Mouse (Mus musculus) intestine, embryonic 16.5 days (tissue): Measurements from ENCODE around the gene Uqcc3. TPM values are rescaled to one million over a fixed set of nuclear protein-coding genes. Genes with fewer than 3 reads are reported as not detected.
"Not testable (repeated sequence)": the region's sequence is repeated elsewhere in the genome, so short reads cannot be mapped to it uniquely, and the experiment has no call there.

Experiments
- ATAC-seq: fragments of 200-750 bp; cut with Nextera tagmentation; 2 replicates; pipeline ENCODE4 v1.8.0; 2017; ENCODE audit warnings: moderate TSS enrichment, moderate library complexity
- H3K27ac ChIP-seq: fragments of 300-500 bp; sonication (generic); 2 replicates; pipeline ENCODE4 v1.5.1; 2014; ENCODE audit warnings: mild to moderate bottlenecking, low read length
- H3K27me3 ChIP-seq: fragments of 300-500 bp; sonication (generic); replicated peaks from 2 replicates; pipeline ENCODE4 v1.6.1; 2014; ENCODE audit warnings: low read length, control low read depth, mixed read lengths; ENCODE audit not compliant: control insufficient read depth, insufficient read depth
- H3K36me3 ChIP-seq: fragments of 300-500 bp; sonication (generic); 2 replicates; pipeline ENCODE4 v1.6.1; 2014; ENCODE audit warnings: low read length, control low read depth; ENCODE audit not compliant: control insufficient read depth, insufficient read depth
- H3K4me1 ChIP-seq: fragments of 300-500 bp; sonication (generic); 2 replicates; pipeline ENCODE4 v1.6.1; 2014; ENCODE audit warnings: low read length, control low read depth, mixed read lengths; ENCODE audit not compliant: control insufficient read depth, insufficient read depth
- H3K4me2 ChIP-seq: fragments of 300-500 bp; sonication (generic); 2 replicates; pipeline ENCODE4 v1.6.1; 2014; ENCODE audit warnings: low read depth, low read length, control low read depth
- H3K4me3 ChIP-seq: fragments of 300-500 bp; sonication (generic); 2 replicates; pipeline ENCODE4 v1.5.1; 2014; ENCODE audit warnings: mild to moderate bottlenecking, low read length
- H3K9ac ChIP-seq: fragments of 300-500 bp; sonication (generic); 2 replicates; pipeline ENCODE4 v1.6.1; 2014; ENCODE audit warnings: low read depth, low read length
- H3K9me3 ChIP-seq: fragments of 300-500 bp; sonication (generic); 2 replicates; pipeline ENCODE4 v1.6.1; 2016; ENCODE audit warnings: low read length, control low read depth; ENCODE audit not compliant: control insufficient read depth
- WGBS: fragments of 180-500 bp; shearing (Covaris S2); extraction: QIAGEN DNeasy Blood & Tissue Kit; methylation state at CpG from one replicate; pipeline ENCODE4 v1.1.7; 2014; 5-methylcytosine and 5-hydroxymethylcytosine counted together
- polyA plus RNA-seq: library from polyadenylated mRNA; unstranded; fragments of >200 nt; fragmentation: Nextera tagmentation; extraction: Ambion mirVana; gene quantifications from 2 replicates; pipeline ENCODE4 v1.2.1, GENCODE M21; 2015

Gene Uqcc3
- polyA plus RNA-seq, 1 experiment from 2014 or later, result 60.7 TPM

GRCm38 (mm10) chr19:8886916-8887584, 6.3 kb upstream of the Uqcc3 start:
- Histone ChIP-seq H3K4me1 (peaks cover 5% of the 10 kb centered on the region; the same call in 1 of the 2 replicates), H3K9me3 (no peaks in the 10 kb centered on the region), H3K27ac (peak overlapping the region; percentile 79; the same call in 1 of the 2 replicates), H3K27me3 (no peaks in the 10 kb centered on the region), H3K4me3 (no peak overlapping the region; the same call in 1 of the 2 replicates), H3K4me2 (no peak overlapping the region), H3K9ac (peak overlapping the region; percentile 81; the same call in 1 of the 2 replicates), H3K36me3 (peaks cover 4% of the 10 kb centered on the region)
- WGBS, result 53% methylated on average over 1 of the region's 1 CpGs
- no peak for ATAC-seq

GRCm38 (mm10) chr19:8883616-8884015, 2.9 kb upstream of the Uqcc3 start, which contains the start of the genes Lbhd1 and Gm49403:
Gene Lbhd1, plus strand, starts transcription at chr19:8883732.
Gene Gm49403, plus strand, starts transcription at chr19:8883930.
- no peaks in the 10 kb centered on the region for H3K27me3 ChIP-seq
- 84% methylated on average over 3 of the region's 3 CpGs for WGBS

GRCm38 (mm10) chr19:8881034-8881392, 290 bp upstream of the Uqcc3 start:
- no peak overlapping the region for H3K27ac ChIP-seq
- no peaks in the 10 kb centered on the region for H3K9me3 ChIP-seq
- WGBS, result 15% methylated on average over 3 of the region's 3 CpGs
- H3K4me1 ChIP-seq, result peaks cover 5% of the 10 kb centered on the region
- no peaks in the 10 kb centered on the region for H3K27me3 ChIP-seq
- ATAC-seq, result 0 out of 2 replicates have a peak, but pooled peaks have one; percentile 2
- H3K9ac ChIP-seq, result peak overlapping the region; percentile 89
- H3K4me2 ChIP-seq, result peak overlapping the region; percentile 85
- peak overlapping the region; percentile 85 for H3K4me3 ChIP-seq
- 0 out of 2 replicates have a peak, but pooled peaks cover 2% of the 10 kb centered on the region for H3K36me3 ChIP-seq

More at GRCm38 (mm10) chr19:8883616-8884015, 2.9 kb upstream of the Uqcc3 start, which contains the start of the genes Lbhd1 and Gm49403:
- Histone ChIP-seq H3K9ac (no peak within 1 kb of the TSS), H3K4me3 (no peak within 1 kb of the TSS), H3K27ac (no peak within 1 kb of the TSS), H3K4me1 (peaks cover 10% of the 10 kb centered on the region), H3K9me3 (no peaks in the 10 kb centered on the region), H3K4me2 (no peak within 1 kb of the TSS), H3K36me3 (no peaks in the 10 kb centered on the region)
- no peak for ATAC-seq

GRCm38 (mm10) chr19:8875031-8875430, 5.7 kb downstream of the Uqcc3 start:
- no peak overlapping the region for H3K9ac ChIP-seq
- H3K4me1 ChIP-seq, result peaks cover 14% of the 10 kb centered on the region
- H3K27ac ChIP-seq, result no peak overlapping the region
- peaks cover 9% of the 10 kb centered on the region for H3K36me3 ChIP-seq
- H3K4me3 ChIP-seq, result no peak overlapping the region
- no peak overlapping the region for H3K4me2 ChIP-seq
- WGBS, result 95% methylated on average over 7 of the region's 7 CpGs
- H3K9me3 ChIP-seq, result no peaks in the 10 kb centered on the region
- ATAC-seq, result no peak
- H3K27me3 ChIP-seq, result no peaks in the 10 kb centered on the region

GRCm38 (mm10) chr19:8872266-8872840, 8.4 kb downstream of the Uqcc3 start:
- ATAC-seq, result 0 out of 2 replicates have a peak, but pooled peaks have one; percentile 3
- Histone ChIP-seq H3K4me2 (peak overlapping the region; percentile 82), H3K36me3 (peaks cover 7% of the 10 kb centered on the region), H3K9me3 (no peaks in the 10 kb centered on the region), H3K4me3 (peak overlapping the region; percentile 98), H3K27ac (peak overlapping the region; percentile 89), H3K9ac (peak overlapping the region; percentile 98), H3K4me1 (peaks cover 10% of the 10 kb centered on the region), H3K27me3 (no peaks in the 10 kb centered on the region)
- 56% methylated on average over 10 of the region's 10 CpGs for WGBS

GRCm38 (mm10) chr19:8871267-8872186, 9.2 kb downstream of the Uqcc3 start, which contains the start of gene Ubxn1:
Gene Ubxn1, plus strand, starts transcription at chr19:8871496.
- Histone ChIP-seq H3K4me1 (peaks cover 10% of the 10 kb centered on the region), H3K27me3 (no peaks in the 10 kb centered on the region), H3K4me2 (peak within 1 kb of the TSS; percentile 82), H3K4me3 (peak within 1 kb of the TSS; percentile 98), H3K27ac (peak within 1 kb of the TSS; percentile 89), H3K9ac (peak within 1 kb of the TSS; percentile 98), H3K9me3 (no peaks in the 10 kb centered on the region), H3K36me3 (peaks cover 7% of the 10 kb centered on the region)
- WGBS, result under 1% methylated on average over 58 of the region's 59 CpGs
- peak; percentile 97 for ATAC-seq

GRCm38 (mm10) chr19:8870838-8871237, 9.9 kb downstream of the Uqcc3 start:
- peak; percentile 42 for ATAC-seq
- Histone ChIP-seq H3K4me3 (peak overlapping the region; percentile 98), H3K27ac (peak overlapping the region; percentile 75), H3K27me3 (no peaks in the 10 kb centered on the region), H3K9ac (peak overlapping the region; percentile 98), H3K4me2 (peak overlapping the region; percentile 59), H3K36me3 (peaks cover 7% of the 10 kb centered on the region), H3K9me3 (no peaks in the 10 kb centered on the region), H3K4me1 (peaks cover 10% of the 10 kb centered on the region)
- WGBS, result 40% methylated on average over 9 of the region's 9 CpGs

GRCm38 (mm10) chr19:8870381-8870780, 10.3 kb downstream of the Uqcc3 start:
- H3K4me2 ChIP-seq, result peak overlapping the region; percentile 59; the same call in 1 of the 2 replicates

GRCm38 (mm10) chr19:8864265-8864664, 16.5 kb downstream of the Uqcc3 start:
- Histone ChIP-seq H3K36me3 (no peaks in the 10 kb centered on the region), H3K27me3 (no peaks in the 10 kb centered on the region), H3K9ac (no peak overlapping the region), H3K9me3 (no peaks in the 10 kb centered on the region), H3K27ac (no peak overlapping the region), H3K4me2 (no peak overlapping the region), H3K4me3 (no peak overlapping the region), H3K4me1 (no peaks in the 10 kb centered on the region)
- ATAC-seq, result no peak
- WGBS, result 89% methylated on average over 6 of the region's 6 CpGs

More at GRCm38 (mm10) chr19:8870381-8870780, 10.3 kb downstream of the Uqcc3 start:
- H3K4me1 ChIP-seq, result peaks cover 10% of the 10 kb centered on the region
- H3K27me3 ChIP-seq, H3K9me3 ChIP-seq, ATAC-seq, H3K4me3 ChIP-seq, H3K36me3 ChIP-seq, H3K27ac ChIP-seq, H3K9ac ChIP-seq: not testable (repeated sequence)
- 70% methylated on average over 3 of the region's 3 CpGs for WGBS
